Mouse (Mus musculus) ES-E14 (cell line): ENCODE results near the gene Edem2. TPM values are rescaled to one million over a fixed set of nuclear protein-coding genes. Genes with fewer than 3 reads are reported as not detected.

Source experiments
- DNase-seq: peaks from one replicate; pipeline ENCODE4 v3.0.0-alpha.2; 2013; ENCODE audit warnings: low read depth, low spot score
- H3K27ac ChIP-seq: 2 replicates; pipeline ENCODE4 v1.5.1; 2012; ENCODE audit warnings: low read depth, mild to moderate bottlenecking, low read length, moderate library complexity, mixed read lengths; ENCODE audit not compliant: poor library complexity, insufficient read depth, severe bottlenecking
- H3K36me3 ChIP-seq: 2 replicates; pipeline ENCODE4 v1.6.1; 2012; ENCODE audit warnings: mild to moderate bottlenecking, low read length, moderate library complexity, mixed read lengths; ENCODE audit not compliant: control insufficient read depth, poor library complexity, insufficient read depth, severe bottlenecking
- H3K4me1 ChIP-seq, 2 experiments: fragments of 150-350 bp in 1 of 2; sonication (generic) in 1 of 2; 2 replicates each; pipeline ENCODE4 v1.6.1; 2012; ENCODE audit warnings: low read length in 2 of 2, mild to moderate bottlenecking in 1 of 2, mixed read lengths in 1 of 2; ENCODE audit not compliant: control insufficient read depth in 2 of 2, insufficient read depth in 2 of 2, poor library complexity in 1 of 2
- H3K4me3 ChIP-seq, 2 experiments: fragments of 150-350 bp in 1 of 2; sonication (generic) in 1 of 2; 2 replicates each; pipeline ENCODE4 v1.5.1; 2012; ENCODE audit warnings: low read length in 2 of 2, low read depth in 1 of 2, mild to moderate bottlenecking in 1 of 2, mixed read lengths in 1 of 2; ENCODE audit not compliant: insufficient read depth in 1 of 2, poor library complexity in 1 of 2, severe bottlenecking in 1 of 2
- H3K9ac ChIP-seq: 2 replicates; pipeline ENCODE4 v1.6.1; 2012; ENCODE audit warnings: low read depth, mild to moderate bottlenecking, low read length, mixed read lengths; ENCODE audit not compliant: poor library complexity, insufficient read depth, severe bottlenecking
- H3K9me3 ChIP-seq: fragments of 150-350 bp; sonication (generic); 2 replicates; pipeline ENCODE4 v1.6.1; 2012; ENCODE audit warnings: low read depth, mild to moderate bottlenecking, low read length; ENCODE audit not compliant: control insufficient read depth, insufficient read depth
- CHD2 ChIP-seq: IDR thresholded peaks from 2 replicates; pipeline ENCODE4 v1.6.1; 2014; ENCODE audit warnings: mild to moderate bottlenecking, low read depth, low read length, inconsistent platforms
- HCFC1 ChIP-seq: IDR thresholded peaks from 2 replicates; pipeline ENCODE4 v1.6.1; 2012; ENCODE audit warnings: low read length, inconsistent platforms, borderline replicate concordance; ENCODE audit not compliant: insufficient read depth
- MAFK ChIP-seq: IDR thresholded peaks from 2 replicates; pipeline ENCODE4 v1.6.1; 2014; ENCODE audit warnings: mild to moderate bottlenecking, low read depth, low read length, inconsistent platforms; ENCODE audit not compliant: insufficient read depth
- ZC3H11A ChIP-seq: IDR thresholded peaks from 2 replicates; pipeline ENCODE4 v1.6.1; 2012; ENCODE audit warnings: low read depth, mild to moderate bottlenecking, inconsistent platforms, low read length, borderline replicate concordance
- ZNF384 ChIP-seq: IDR thresholded peaks from 2 replicates; pipeline ENCODE4 v1.6.1; 2012; ENCODE audit warnings: low read depth, low read length, inconsistent platforms
- in situ Hi-C, 2 experiments: fragments of 600-800 bp; cut with MboI; formaldehyde crosslinking; loops; one replicate each; pipeline ENCODE4 v1.15.1; 2025; ENCODE audit warnings: low sequenced_read_pairs in 2 of 2, inconsistent platforms in 1 of 2; ENCODE audit not compliant: unreplicated experiment in 2 of 2
- total RNA-seq: library from RNA; depleted of rRNA; stranded (reverse); fragments of 300-350 nt; gene quantifications from 2 replicates; pipeline ENCODE4 v1.2.3, GENCODE M21; 2012

Gene Edem2
- total RNA-seq, 1 experiment, result 38.4 TPM

- Histone ChIP-seq H3K4me3 (no peak overlapping the region), H3K9ac (no peak overlapping the region), H3K4me1 (peaks cover 4 to 11% of the 10 kb centered on the region in 2 experiments; a peak in 3 of 4 replicates), H3K27ac (no peak overlapping the region), H3K9me3 (no peaks in the 10 kb centered on the region), H3K36me3 (no peaks in the 10 kb centered on the region)
- TF ChIP-seq CHD2 (no peak), HCFC1 (no peak), MAFK (no peak), ZC3H11A (no peak), ZNF384 (no peak)
- in situ Hi-C loops, result no loop called here
- no peak for DNase-seq
These were observed 5.8 kb upstream of the Edem2 start for GRCm38 (mm10) chr2:155735080-155735479.

GRCm38 (mm10) chr2:155728742-155729141 lies 533 bp downstream of the Edem2 start:
- H3K36me3 ChIP-seq, result no peaks in the 10 kb centered on the region
- in situ Hi-C loops, result no loop called here

GRCm38 (mm10) chr2:155727764-155728395 lies 1.4 kb downstream of the Edem2 start:
- no peaks in the 10 kb centered on the region for H3K36me3 ChIP-seq
- H3K4me1 ChIP-seq, result peaks cover 2 to 4% of the 10 kb centered on the region in 2 experiments; a peak in 1 of 4 replicates
- H3K9me3 ChIP-seq, result no peaks in the 10 kb centered on the region
- no peak overlapping the region; the same call in 1 of the 2 replicates for H3K9ac ChIP-seq
- H3K4me3 ChIP-seq, result no peak overlapping the region
- TF ChIP-seq MAFK (no peak), ZNF384 (no peak), HCFC1 (no peak), CHD2 (no peak), ZC3H11A (no peak)
- no peak overlapping the region for H3K27ac ChIP-seq
- DNase-seq, result no peak
- in situ Hi-C loops, result no loop called here

More at GRCm38 (mm10) chr2:155728742-155729141, 533 bp downstream of the Edem2 start:
- H3K9ac ChIP-seq, result peak overlapping the region; percentile 70
- peaks cover 2 to 4% of the 10 kb centered on the region in 2 experiments; a peak in 1 of 4 replicates for H3K4me1 ChIP-seq
- no peak for TF ChIP-seq HCFC1
- TF ChIP-seq CHD2, result no peak
- TF ChIP-seq MAFK, result no peak
- TF ChIP-seq ZNF384, result no peak
- TF ChIP-seq ZC3H11A, result no peak
- no peak overlapping the region for H3K27ac ChIP-seq
- H3K9me3 ChIP-seq, result no peaks in the 10 kb centered on the region
- DNase-seq, result no peak
- peak overlapping the region; percentile 70 to 92 for H3K4me3 ChIP-seq

- Histone ChIP-seq H3K9ac (no peak overlapping the region), H3K36me3 (no peaks in the 10 kb centered on the region; the same call in 1 of the 2 replicates), H3K9me3 (no peaks in the 10 kb centered on the region), H3K27ac (no peak overlapping the region), H3K4me1 (peaks cover 2 to 4% of the 10 kb centered on the region in 2 experiments; a peak in 1 of 4 replicates), H3K4me3 (no peak overlapping the region)
- TF ChIP-seq ZC3H11A (no peak), MAFK (no peak), HCFC1 (no peak), ZNF384 (no peak), CHD2 (no peak)
- in situ Hi-C loops, result no loop called here
- DNase-seq, result no peak
These were observed 3.0 kb downstream of the Edem2 start for GRCm38 (mm10) chr2:155726302-155726701.
